Mouse (Mus musculus) midbrain, embryonic 11.5 days (tissue): ENCODE results near the gene Akap5. TPM values are rescaled to one million over a fixed set of nuclear protein-coding genes. Genes with fewer than 3 reads are reported as not detected.

Experiments
- ATAC-seq: fragments of 200-750 bp; cut with Nextera tagmentation; 2 replicates; pipeline ENCODE4 v1.8.0; 2017; ENCODE audit warnings: moderate TSS enrichment, moderate library complexity; ENCODE audit not compliant: low FRiP score
- DNase-seq: peaks from one replicate; pipeline ENCODE4 v3.0.0; 2015; ENCODE audit warnings: low spot score; ENCODE audit errors: missing footprints
- H3K27ac ChIP-seq: fragments of 300-500 bp; sonication (generic); 2 replicates; pipeline ENCODE4 v1.5.1; 2014; ENCODE audit warnings: low read depth, low read length
- H3K27me3 ChIP-seq: fragments of 300-500 bp; sonication (generic); 2 replicates; pipeline ENCODE4 v1.6.1; 2014; ENCODE audit warnings: mild to moderate bottlenecking, low read length, moderate library complexity, mixed read lengths; ENCODE audit not compliant: control insufficient read depth, insufficient read depth
- H3K36me3 ChIP-seq: fragments of 300-500 bp; sonication (generic); 2 replicates; pipeline ENCODE4 v1.6.1; 2014; ENCODE audit warnings: mild to moderate bottlenecking, low read length, moderate library complexity, mixed read lengths; ENCODE audit not compliant: control insufficient read depth, insufficient read depth
- H3K4me1 ChIP-seq: fragments of 300-500 bp; sonication (generic); 2 replicates; pipeline ENCODE4 v1.6.1; 2014; ENCODE audit warnings: low read length; ENCODE audit not compliant: control insufficient read depth, insufficient read depth
- H3K4me2 ChIP-seq: fragments of 300-500 bp; sonication (generic); 2 replicates; pipeline ENCODE4 v1.6.1; 2014; ENCODE audit warnings: mild to moderate bottlenecking, moderate library complexity
- H3K4me3 ChIP-seq: fragments of 300-500 bp; sonication (generic); 2 replicates; pipeline ENCODE4 v1.5.1; 2014; ENCODE audit warnings: low read depth, low read length
- H3K9ac ChIP-seq: fragments of 300-500 bp; sonication (generic); 2 replicates; pipeline ENCODE4 v1.6.1; 2014; ENCODE audit warnings: low read length
- H3K9me3 ChIP-seq: fragments of 300-500 bp; sonication (generic); 2 replicates; pipeline ENCODE4 v1.6.1; 2016; ENCODE audit warnings: low read length; ENCODE audit not compliant: control insufficient read depth
- WGBS: fragments of 180-500 bp; shearing (Covaris S2); extraction: QIAGEN DNeasy Blood & Tissue Kit; methylation state at CpG from one replicate; pipeline ENCODE4 v1.1.7; 2014; 5-methylcytosine and 5-hydroxymethylcytosine counted together
- polyA plus RNA-seq: library from polyadenylated mRNA; unstranded; fragments of >200 nt; fragmentation: Nextera tagmentation; extraction: Ambion mirVana; gene quantifications from 2 replicates; pipeline ENCODE4 v1.2.1, GENCODE M21; 2014

Akap5 gene
- polyA plus RNA-seq, 1 experiment from 2014 or later, result 4.1 TPM

DNA sequence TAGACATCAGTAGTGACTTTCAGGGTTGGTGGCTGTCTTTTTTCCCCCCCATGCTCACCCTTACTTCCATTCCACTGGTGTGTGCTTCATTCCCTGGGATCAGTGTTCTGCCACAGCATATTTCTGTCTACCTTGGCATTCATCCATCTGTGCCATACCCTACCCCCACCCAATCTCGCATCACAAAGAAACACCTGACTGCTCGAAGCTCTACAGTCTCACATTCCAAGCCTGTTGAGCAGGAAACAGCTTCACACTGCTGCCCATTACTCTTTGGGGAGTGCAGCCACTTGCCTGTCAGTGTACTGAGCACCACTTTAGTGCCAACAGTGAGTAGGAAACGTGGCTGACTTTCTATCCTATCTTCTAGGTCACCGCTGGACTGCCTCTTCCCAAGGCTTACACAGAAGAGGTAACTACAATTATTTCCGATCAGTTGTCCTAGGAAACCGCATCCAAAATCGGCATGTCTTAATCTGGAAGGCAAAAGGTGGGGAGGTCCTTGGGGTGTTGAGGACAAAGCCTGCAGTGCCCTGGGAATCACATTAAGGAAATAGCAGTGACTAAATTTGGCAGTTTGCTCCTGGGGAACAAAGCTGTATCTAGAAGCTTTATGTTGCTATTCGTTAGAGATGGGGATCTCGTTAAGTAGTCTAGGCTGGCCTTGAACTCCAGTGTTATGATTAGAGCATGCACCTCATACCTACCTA, 17.7 kb upstream of the Akap5 start:
- H3K4me1 ChIP-seq, result no peaks in the 10 kb centered on the region
- H3K9ac ChIP-seq, result no peak overlapping the region
- peaks cover 2% of the 10 kb centered on the region; the same call in 1 of the 2 replicates for H3K36me3 ChIP-seq
- WGBS, result 85% methylated on average over 9 of the region's 9 CpGs
- H3K4me3 ChIP-seq, result no peak overlapping the region
- no peak overlapping the region for H3K4me2 ChIP-seq
- ATAC-seq, result no peak
- DNase-seq, result peak; percentile 44
- H3K27ac ChIP-seq, result no peak overlapping the region
- H3K9me3 ChIP-seq, result no peaks in the 10 kb centered on the region
- no peaks in the 10 kb centered on the region for H3K27me3 ChIP-seq

GRCm38 (mm10) chr12:76307964-76308363, 16.7 kb upstream of the Akap5 start:
- Histone ChIP-seq H3K4me3 (no peak overlapping the region), H3K36me3 (peaks cover 2% of the 10 kb centered on the region; the same call in 1 of the 2 replicates), H3K4me2 (no peak overlapping the region), H3K9ac (no peak overlapping the region), H3K27ac (no peak overlapping the region), H3K27me3 (no peaks in the 10 kb centered on the region), H3K4me1 (no peaks in the 10 kb centered on the region), H3K9me3 (no peaks in the 10 kb centered on the region)
- DNase-seq (no peak), ATAC-seq (peak; percentile 30; the same call in 1 of the 2 replicates)
- WGBS, result 75% methylated on average over 9 of the region's 9 CpGs

DNA sequence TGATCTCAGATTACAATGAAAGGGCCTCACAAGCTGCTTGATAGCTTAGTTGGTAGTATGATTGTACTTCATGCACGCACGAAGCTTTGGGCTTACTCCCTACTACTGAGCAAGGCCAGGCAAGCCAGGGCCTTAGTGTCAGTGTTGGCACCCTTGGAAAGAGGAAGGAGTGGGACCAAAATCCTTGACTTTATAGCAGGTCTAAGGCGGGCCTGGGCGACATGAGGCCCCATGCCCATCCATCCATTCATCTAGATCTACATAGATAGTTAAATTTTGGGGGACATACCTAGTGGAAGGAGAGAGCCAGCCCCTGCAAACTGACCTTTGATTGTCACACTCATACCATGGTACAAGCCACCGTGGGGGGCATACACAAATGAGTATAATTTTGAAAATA, 16.3 kb upstream of the Akap5 start:
- 85% methylated on average over 5 of the region's 5 CpGs for WGBS
- Histone ChIP-seq H3K27me3 (no peaks in the 10 kb centered on the region), H3K4me3 (no peak overlapping the region), H3K36me3 (peaks cover 2% of the 10 kb centered on the region; the same call in 1 of the 2 replicates), H3K4me2 (no peak overlapping the region), H3K4me1 (no peaks in the 10 kb centered on the region), H3K9me3 (no peaks in the 10 kb centered on the region), H3K27ac (no peak overlapping the region), H3K9ac (no peak overlapping the region)
- peak; percentile 79 for DNase-seq
- ATAC-seq, result no peak

DNA sequence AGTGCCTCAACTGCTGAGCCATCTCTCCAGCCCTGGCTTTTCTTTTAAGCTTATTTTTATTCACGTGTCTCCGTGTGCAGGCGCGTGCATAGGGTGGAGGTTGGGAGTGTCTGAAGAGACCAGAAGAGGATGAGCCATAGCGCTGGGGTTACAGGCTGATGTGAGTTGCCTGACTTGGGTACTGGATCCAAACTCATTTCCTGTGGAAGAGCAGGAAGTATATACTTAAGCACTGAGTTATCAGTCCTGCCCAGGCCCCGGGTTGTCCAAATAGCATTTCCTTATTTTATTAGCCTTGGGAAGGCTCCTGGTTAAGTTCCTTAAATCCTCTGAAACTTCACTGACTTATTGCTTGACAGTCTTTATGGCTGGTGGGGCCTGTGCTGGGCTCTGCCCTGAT, 14.7 kb upstream of the Akap5 start:
- DNase-seq (peak; percentile 37), ATAC-seq (no peak)
- Histone ChIP-seq H3K4me1 (no peaks in the 10 kb centered on the region), H3K36me3 (0 out of 2 replicates have a peak, but pooled peaks cover 2% of the 10 kb centered on the region), H3K4me3 (no peak overlapping the region), H3K9me3 (no peaks in the 10 kb centered on the region), H3K27me3 (no peaks in the 10 kb centered on the region), H3K4me2 (no peak overlapping the region), H3K9ac (no peak overlapping the region), H3K27ac (no peak overlapping the region)
- 87% methylated on average over 6 of the region's 6 CpGs for WGBS

- H3K36me3 ChIP-seq, result 0 out of 2 replicates have a peak, but pooled peaks cover 2% of the 10 kb centered on the region
- no peaks in the 10 kb centered on the region for H3K9me3 ChIP-seq
- H3K27me3 ChIP-seq, result no peaks in the 10 kb centered on the region
- WGBS, result 85% methylated on average over 6 of the region's 6 CpGs
- no peak overlapping the region for H3K9ac ChIP-seq
- ATAC-seq, result no peak
- H3K4me3 ChIP-seq, result no peak overlapping the region
- DNase-seq, result peak; percentile 77
- H3K27ac ChIP-seq, result no peak overlapping the region
- no peak overlapping the region for H3K4me2 ChIP-seq
- H3K4me1 ChIP-seq, result no peaks in the 10 kb centered on the region
Measured at GRCm38 (mm10) chr12:76310633-76311032, 14.1 kb upstream of the Akap5 start.

DNA sequence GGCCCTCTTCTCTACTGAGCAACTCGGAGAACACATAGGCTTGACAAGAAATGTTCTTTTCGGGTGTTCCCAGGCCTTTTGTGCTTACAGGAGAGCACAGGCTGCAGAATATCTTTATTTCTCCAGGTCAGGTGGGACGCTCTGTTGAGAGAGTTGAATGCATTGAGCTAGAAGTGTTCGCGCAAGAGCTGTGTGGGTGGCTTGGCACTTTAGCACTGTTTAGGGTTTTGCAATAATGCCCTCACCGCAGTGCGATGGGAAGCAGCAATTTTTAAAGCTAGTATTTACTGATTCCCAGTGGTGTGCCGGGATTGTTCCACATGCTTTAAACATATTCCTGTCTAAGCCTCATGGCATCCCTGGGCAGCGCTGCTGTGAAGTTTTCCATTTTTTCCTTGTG, 13.5 kb upstream of the Akap5 start:
- H3K4me1 ChIP-seq, result no peaks in the 10 kb centered on the region
- H3K36me3 ChIP-seq, result 0 out of 2 replicates have a peak, but pooled peaks cover 2% of the 10 kb centered on the region
- H3K27me3 ChIP-seq, result no peaks in the 10 kb centered on the region
- H3K4me2 ChIP-seq, result no peak overlapping the region
- WGBS, result 95% methylated on average over 9 of the region's 9 CpGs
- ATAC-seq (no peak), DNase-seq (no peak)
- H3K9me3 ChIP-seq, result no peaks in the 10 kb centered on the region
- no peak overlapping the region for H3K27ac ChIP-seq
- H3K9ac ChIP-seq, result no peak overlapping the region
- H3K4me3 ChIP-seq, result no peak overlapping the region

- Histone ChIP-seq H3K36me3 (0 out of 2 replicates have a peak, but pooled peaks cover 2% of the 10 kb centered on the region), H3K4me1 (no peaks in the 10 kb centered on the region), H3K9ac (no peak overlapping the region), H3K27me3 (no peaks in the 10 kb centered on the region), H3K4me3 (no peak overlapping the region), H3K4me2 (no peak overlapping the region), H3K27ac (no peak overlapping the region), H3K9me3 (no peaks in the 10 kb centered on the region)
- 94% methylated on average over 8 of the region's 8 CpGs for WGBS
- no peak for DNase-seq
- ATAC-seq, result no peak
Measured at GRCm38 (mm10) chr12:76311951-76312350, 12.7 kb upstream of the Akap5 start.

- no peak for ATAC-seq
- no peaks in the 10 kb centered on the region for H3K27me3 ChIP-seq
- H3K4me2 ChIP-seq, result no peak overlapping the region
- no peak overlapping the region for H3K4me3 ChIP-seq
- H3K4me1 ChIP-seq, result no peaks in the 10 kb centered on the region
- no peaks in the 10 kb centered on the region for H3K36me3 ChIP-seq
- H3K9me3 ChIP-seq, result no peaks in the 10 kb centered on the region
- no peak overlapping the region for H3K9ac ChIP-seq
- no peak for DNase-seq
- H3K27ac ChIP-seq, result no peak overlapping the region
- 80% methylated on average over 9 of the region's 9 CpGs for WGBS
Measured at GRCm38 (mm10) chr12:76318282-76319212, 6.1 kb upstream of the Akap5 start.
